Mouse (Mus musculus) bone marrow, adult 2 months (tissue): ENCODE data around the gene Actn1.

Experiments used
- CTCF ChIP-seq: fragments of 200-500 bp; IDR thresholded peaks from 2 replicates; pipeline ENCODE4 v1.5.1; 2011; ENCODE audit warnings: low read length, control low read depth; ENCODE audit not compliant: control insufficient read depth, insufficient read depth
- POLR2A ChIP-seq: fragments of 200-500 bp; IDR thresholded peaks from 2 replicates; pipeline ENCODE4 v1.6.1; 2011; ENCODE audit warnings: low read depth, mild to moderate bottlenecking, control low read depth, low read length, borderline replicate concordance; ENCODE audit not compliant: control insufficient read depth

GRCm38 (mm10) chr12:80291895-80292435, 31.8 kb upstream of the Actn1 start:
- TF ChIP-seq POLR2A (no peak), CTCF (no peak)
